Mouse (Mus musculus): ENCODE data around the gene Adamts20.

GRCm38 (mm10) chr15:94499260-94499659 is 34.0 kb upstream of the Adamts20 start:
- TF ChIP-seq EP300 (optimal IDR thresholded peaks at IDR 0.05) (no peak), CTCF (IDR thresholded peaks at IDR 0.05; ENCODE audit: low read depth) (no peak)

All from stomach, postnatal 0 days (tissue).